Mouse (Mus musculus) forebrain, embryonic 12.5 days (tissue): ENCODE results near the gene Flna. TPM values are rescaled to one million over a fixed set of nuclear protein-coding genes. Genes with fewer than 3 reads are reported as not detected.
A peak's percentile ranks its signal among the peaks of the same experiment; 100 is the strongest.

Experiments used
- ATAC-seq: fragments of 200-750 bp; cut with Nextera tagmentation; 2 replicates; pipeline ENCODE4 v1.8.0; 2017; ENCODE audit warnings: moderate TSS enrichment; ENCODE audit not compliant: low FRiP score
- H3K27ac ChIP-seq: fragments of 300-500 bp; sonication (generic); 2 replicates; pipeline ENCODE4 v1.5.1; 2016; ENCODE audit warnings: mild to moderate bottlenecking
- H3K27me3 ChIP-seq: fragments of 300-500 bp; sonication (generic); 2 replicates; pipeline ENCODE4 v1.6.1; 2016; ENCODE audit warnings: mild to moderate bottlenecking
- H3K36me3 ChIP-seq: fragments of 300-500 bp; sonication (generic); replicated peaks from 2 replicates; pipeline ENCODE4 v1.6.1; 2016; ENCODE audit warnings: mild to moderate bottlenecking
- H3K4me1 ChIP-seq: fragments of 300-500 bp; sonication (generic); 2 replicates; pipeline ENCODE4 v1.6.1; 2016
- H3K4me2 ChIP-seq: fragments of 300-500 bp; sonication (generic); 2 replicates; pipeline ENCODE4 v1.6.1; 2016; ENCODE audit warnings: mild to moderate bottlenecking, moderate library complexity
- H3K4me3 ChIP-seq: fragments of 300-500 bp; sonication (generic); replicated peaks from 2 replicates; pipeline ENCODE4 v1.5.1; 2016; ENCODE audit warnings: mild to moderate bottlenecking
- H3K9ac ChIP-seq: fragments of 300-500 bp; sonication (generic); 2 replicates; pipeline ENCODE4 v1.6.1; 2016; ENCODE audit warnings: mild to moderate bottlenecking
- H3K9me3 ChIP-seq: fragments of 300-500 bp; sonication (generic); 2 replicates; pipeline ENCODE4 v1.6.1; 2016
- WGBS: fragments of 180-500 bp; shearing (Covaris S2); methylation state at CpG from one replicate; pipeline ENCODE4 v1.1.7; 2016; 5-methylcytosine and 5-hydroxymethylcytosine counted together
- polyA plus RNA-seq: library from polyadenylated mRNA; unstranded; fragments of >200 nt; fragmentation: Nextera tagmentation; extraction: Ambion mirVana; gene quantifications from 2 replicates; pipeline ENCODE4 v1.2.1, GENCODE M21; 2016

The Flna gene
- polyA plus RNA-seq, 1 experiment from 2014 or later: 198 TPM

DNA sequence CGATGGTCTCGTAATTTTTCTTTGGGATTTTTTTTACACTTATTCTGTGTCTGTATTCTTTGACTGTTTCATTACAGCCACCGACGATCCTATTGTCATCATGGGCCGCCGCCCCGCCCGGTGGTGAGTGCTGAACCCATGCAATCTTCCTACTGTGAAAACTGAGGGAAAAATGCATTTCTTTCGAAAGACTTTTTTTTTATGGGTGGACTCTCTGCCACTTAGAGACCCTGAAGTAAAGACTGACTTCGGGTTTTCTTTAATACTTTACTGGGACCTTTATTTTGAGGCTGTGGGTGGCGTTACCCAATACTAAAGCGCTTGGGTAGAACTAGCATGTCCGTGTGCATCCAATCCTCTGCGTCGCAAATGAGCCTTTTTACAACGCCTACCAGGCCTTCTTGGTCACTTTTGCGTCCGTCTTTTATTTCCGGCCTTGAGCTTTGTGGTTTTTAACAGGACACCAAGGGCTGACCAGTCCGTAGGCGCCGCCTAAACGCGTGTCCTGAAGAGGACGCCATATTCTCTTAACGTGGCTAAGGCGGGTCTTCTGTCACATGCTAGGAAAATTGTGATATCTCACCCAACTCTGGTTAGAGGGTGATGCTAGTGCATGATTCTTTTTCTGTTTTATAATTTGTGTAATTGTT is 21.4 kb upstream of the Flna start:
- H3K36me3 ChIP-seq: peaks cover 5% of the 10 kb centered on the region
- peak overlapping the region; percentile 61 for H3K27ac ChIP-seq
- H3K9me3 ChIP-seq: no peaks in the 10 kb centered on the region
- peak; percentile 0; the same call in 1 of the 2 replicates for ATAC-seq
- H3K27me3 ChIP-seq: no peaks in the 10 kb centered on the region
- peaks cover 5% of the 10 kb centered on the region; the same call in 1 of the 2 replicates for H3K4me1 ChIP-seq
- H3K4me2 ChIP-seq: peak overlapping the region; percentile 57
- WGBS: 17% methylated on average over 27 of the region's 27 CpGs
- peak overlapping the region; percentile 57 for H3K4me3 ChIP-seq
- H3K9ac ChIP-seq: peak overlapping the region; percentile 73

DNA sequence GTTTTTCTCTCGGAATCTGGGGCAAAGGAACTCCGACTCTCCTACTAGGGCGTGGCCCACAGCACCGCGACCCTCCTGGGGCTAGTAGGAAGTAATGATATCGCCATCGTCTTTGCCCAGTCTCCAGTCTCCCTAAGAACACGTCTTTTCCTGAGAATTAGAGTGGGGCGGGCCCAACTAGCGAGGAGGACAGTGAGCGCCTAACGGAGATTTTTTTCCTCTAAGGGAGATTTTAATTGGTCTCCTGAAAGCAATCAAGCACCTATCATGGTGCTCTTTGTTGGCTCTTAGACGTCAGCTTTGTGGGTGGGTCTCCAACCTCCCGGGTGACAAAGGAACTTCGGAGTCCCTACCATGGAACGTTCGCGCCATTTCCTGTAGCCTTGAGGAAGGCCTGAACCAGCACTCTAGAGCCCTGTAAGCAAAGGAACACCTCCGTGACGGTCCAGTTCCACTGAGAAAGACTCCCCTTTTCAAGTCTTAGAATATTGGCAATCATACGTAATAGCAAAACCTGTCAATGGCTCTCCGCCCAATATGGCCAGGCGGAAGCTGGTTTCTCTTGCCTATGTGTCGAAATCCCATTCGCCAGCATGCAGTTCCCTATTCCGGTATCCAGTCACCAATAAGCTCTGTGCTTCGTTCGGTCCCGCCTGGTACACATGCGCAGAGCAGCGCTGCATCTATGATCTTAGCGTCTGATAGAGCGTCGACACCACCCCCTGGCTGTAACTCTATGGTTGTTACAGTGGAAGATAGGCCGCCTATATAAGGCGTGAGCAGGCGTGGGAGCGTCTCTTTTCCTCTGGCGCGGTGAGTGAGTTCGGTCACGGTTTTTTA is 20.7 kb upstream of the Flna start, which contains the start of gene Rpl10:
Gene Rpl10, plus strand, starts transcription at position 751 of the 840 bp plus-strand sequence.
- no peaks in the 10 kb centered on the region for H3K9me3 ChIP-seq
- H3K27me3 ChIP-seq: no peaks in the 10 kb centered on the region
- H3K4me3 ChIP-seq: peak within 1 kb of the TSS; percentile 57
- H3K36me3 ChIP-seq: peaks cover 5% of the 10 kb centered on the region
- peak within 1 kb of the TSS; percentile 57 for H3K4me2 ChIP-seq
- peaks cover 5% of the 10 kb centered on the region; the same call in 1 of the 2 replicates for H3K4me1 ChIP-seq
- 19% methylated on average over 42 of the region's 42 CpGs for WGBS
- ATAC-seq: peak; percentile 96
- H3K9ac ChIP-seq: peak within 1 kb of the TSS; percentile 73
- peak within 1 kb of the TSS; percentile 94 for H3K27ac ChIP-seq

DNA sequence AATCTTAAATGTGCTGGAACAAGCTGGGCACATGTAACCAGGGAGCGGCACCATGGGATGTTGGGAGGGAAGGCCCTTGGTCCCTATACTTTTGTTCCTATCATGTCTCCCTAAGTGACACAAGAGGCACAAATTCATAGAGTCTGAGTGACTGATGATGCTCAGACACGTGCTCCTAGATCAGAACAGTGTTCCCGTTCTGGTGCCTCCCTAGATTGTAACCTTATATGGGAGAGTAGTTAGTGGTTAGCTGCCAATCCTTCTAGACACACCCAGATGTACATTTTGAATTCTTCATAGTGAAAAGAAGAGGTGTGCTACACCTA is 20.1 kb upstream of the Flna start:
- WGBS: 29% methylated on average over 3 of the region's 3 CpGs
- Histone ChIP-seq H3K4me1 (peaks cover 5% of the 10 kb centered on the region; the same call in 1 of the 2 replicates), H3K27me3 (no peaks in the 10 kb centered on the region), H3K27ac (peak overlapping the region; percentile 94), H3K9me3 (no peaks in the 10 kb centered on the region), H3K36me3 (peaks cover 5% of the 10 kb centered on the region), H3K4me3 (peak overlapping the region; percentile 57), H3K9ac (peak overlapping the region; percentile 44), H3K4me2 (peak overlapping the region; percentile 50)
- ATAC-seq: peak; percentile 45; the same call in 1 of the 2 replicates

DNA sequence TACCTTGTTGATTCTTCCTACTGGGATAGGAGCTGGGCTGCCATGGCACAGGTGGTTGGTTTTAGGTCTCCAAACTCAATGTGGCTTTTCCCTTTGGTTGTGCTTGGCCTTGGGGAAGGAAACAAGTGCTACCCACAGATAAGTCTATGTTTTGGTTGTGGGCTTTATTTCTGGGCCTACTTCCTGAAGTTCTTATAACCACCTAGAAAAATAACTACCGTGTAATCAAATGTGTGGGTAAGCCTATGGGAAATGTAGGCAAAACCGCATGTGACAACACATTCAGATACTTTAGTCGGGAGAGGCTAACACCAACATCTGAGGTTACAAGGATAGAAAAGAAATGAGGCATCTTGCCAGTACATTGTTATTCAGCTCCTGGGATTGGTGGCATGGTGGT is 8.1 kb upstream of the Flna start:
- H3K4me3 ChIP-seq: no peak overlapping the region
- H3K27ac ChIP-seq: no peak overlapping the region
- H3K36me3 ChIP-seq: peaks cover 17% of the 10 kb centered on the region
- H3K9me3 ChIP-seq: no peaks in the 10 kb centered on the region
- H3K4me1 ChIP-seq: no peaks in the 10 kb centered on the region; the same call in 1 of the 2 replicates
- no peak for ATAC-seq
- no peaks in the 10 kb centered on the region for H3K27me3 ChIP-seq
- H3K4me2 ChIP-seq: no peak overlapping the region
- no peak overlapping the region for H3K9ac ChIP-seq
- WGBS: 95% methylated on average over 3 of the region's 3 CpGs

DNA sequence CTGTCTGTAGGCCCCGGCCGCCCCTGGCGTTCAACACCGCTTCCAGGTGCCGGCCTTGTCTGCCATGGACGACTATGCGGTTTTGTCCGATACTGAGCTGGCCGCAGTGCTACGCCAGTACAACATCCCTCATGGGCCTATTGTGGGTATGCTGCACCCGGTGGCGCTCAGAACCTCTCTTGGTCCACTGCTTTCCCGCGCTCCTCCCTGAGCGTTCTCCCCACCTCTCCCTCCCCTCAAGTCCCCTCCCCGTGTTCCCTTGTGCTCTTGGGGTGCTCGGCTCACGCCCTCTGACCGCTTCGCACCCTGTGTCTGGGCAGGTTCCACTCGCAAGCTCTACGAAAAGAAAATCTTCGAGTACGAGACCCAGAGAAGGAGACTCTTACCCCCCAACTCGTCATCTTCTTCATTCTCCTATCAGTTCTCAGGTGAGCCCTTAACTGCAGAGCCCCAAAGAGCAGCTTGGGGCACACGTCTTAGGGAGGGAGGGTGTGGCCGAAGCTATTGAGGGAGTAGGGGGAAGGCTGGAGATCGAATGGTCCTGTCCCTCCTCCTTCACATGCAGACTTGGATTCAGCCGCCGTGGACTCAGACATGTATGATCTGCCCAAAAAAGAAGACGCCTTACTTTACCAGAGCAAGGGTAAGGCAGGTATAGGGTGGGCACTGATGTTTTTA is 5.4 kb upstream of the Flna start:
- peak overlapping the region; percentile 90 for H3K27ac ChIP-seq
- peak overlapping the region; percentile 57 for H3K4me3 ChIP-seq
- H3K27me3 ChIP-seq: no peaks in the 10 kb centered on the region
- peak overlapping the region; percentile 64 for H3K4me2 ChIP-seq
- H3K9ac ChIP-seq: peak overlapping the region; percentile 72
- peaks cover 17% of the 10 kb centered on the region for H3K36me3 ChIP-seq
- 20% methylated on average over 23 of the region's 31 CpGs for WGBS
- H3K4me1 ChIP-seq: no peaks in the 10 kb centered on the region; the same call in 1 of the 2 replicates
- no peaks in the 10 kb centered on the region for H3K9me3 ChIP-seq
- ATAC-seq: no peak; the same call in 1 of the 2 replicates

DNA sequence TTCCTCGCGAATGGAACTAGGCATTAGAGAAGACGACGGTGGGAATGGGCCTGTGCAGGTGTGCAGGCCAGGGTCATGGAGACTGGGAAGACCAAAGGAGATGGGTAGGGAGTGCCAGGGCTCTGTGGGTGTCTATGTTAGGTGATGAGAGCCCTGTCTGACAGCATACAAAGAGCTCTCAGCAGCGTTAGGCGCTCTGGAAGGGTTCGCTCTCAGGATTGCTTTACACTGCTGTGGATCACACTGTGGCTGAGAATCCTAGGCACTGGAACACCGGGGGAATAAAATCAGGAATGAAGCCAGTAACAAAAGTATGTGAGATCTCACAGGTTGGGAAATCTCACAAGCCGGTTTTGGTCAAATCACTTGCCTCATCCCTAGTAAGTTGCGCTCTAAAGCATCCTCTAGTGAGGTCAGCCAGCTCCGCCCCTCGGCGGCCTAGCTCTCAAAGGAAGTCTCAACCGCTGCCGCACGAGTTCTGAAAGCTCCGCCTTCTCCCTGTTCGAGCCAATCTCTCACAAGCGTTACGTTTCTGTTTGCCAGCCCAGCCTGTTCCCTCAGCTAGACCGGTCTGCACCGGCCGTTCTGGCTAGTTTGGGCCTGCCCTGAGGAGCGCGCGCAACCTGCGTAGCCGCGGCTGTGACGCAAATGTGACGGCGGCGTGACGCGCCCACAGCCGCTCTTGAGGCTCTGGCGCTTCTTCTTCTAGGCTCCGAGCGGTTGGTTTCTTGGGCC is 4.7 kb upstream of the Flna start, which contains the start of gene Emd:
Gene Emd, plus strand, starts transcription at position 535 of the 735 bp plus-strand sequence.
- peak within 1 kb of the TSS; percentile 72 for H3K9ac ChIP-seq
- peaks cover 2% of the 10 kb centered on the region; the same call in 1 of the 2 replicates for H3K4me1 ChIP-seq
- H3K27me3 ChIP-seq: no peaks in the 10 kb centered on the region
- H3K4me2 ChIP-seq: peak within 1 kb of the TSS; percentile 64
- peak within 1 kb of the TSS; percentile 57 for H3K4me3 ChIP-seq
- H3K27ac ChIP-seq: peak within 1 kb of the TSS; percentile 90
- no peaks in the 10 kb centered on the region for H3K9me3 ChIP-seq
- H3K36me3 ChIP-seq: peaks cover 17% of the 10 kb centered on the region
- peak; percentile 97 for ATAC-seq
- 27% methylated on average over 39 of the region's 39 CpGs for WGBS

DNA sequence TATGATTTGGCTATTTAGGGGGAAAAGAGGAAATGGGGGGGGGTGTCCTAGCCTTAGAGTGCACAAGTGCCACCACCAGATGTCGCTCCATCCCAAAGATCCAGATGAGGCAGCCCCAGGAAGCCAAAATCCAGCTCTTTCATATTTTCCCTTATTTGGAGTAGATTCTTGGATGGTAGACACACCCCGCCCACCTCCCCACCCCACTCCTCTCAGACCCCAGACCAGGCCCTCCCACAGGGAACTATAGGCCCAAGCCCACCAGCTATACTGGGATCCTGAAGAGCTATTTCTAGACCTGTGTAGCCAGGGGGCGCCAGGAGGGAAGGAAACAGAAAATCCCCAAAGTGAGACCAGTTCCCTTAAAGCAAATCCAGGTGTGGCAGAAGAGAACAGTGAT is 969 bp downstream of the Flna start:
- H3K27ac ChIP-seq: no peak overlapping the region
- H3K4me3 ChIP-seq: no peak overlapping the region
- no peak for ATAC-seq
- peaks cover 14% of the 10 kb centered on the region for H3K4me1 ChIP-seq
- no peaks in the 10 kb centered on the region for H3K27me3 ChIP-seq
- no peaks in the 10 kb centered on the region for H3K9me3 ChIP-seq
- H3K9ac ChIP-seq: no peak overlapping the region
- H3K36me3 ChIP-seq: peaks cover under 1% of the 10 kb centered on the region; the same call in 1 of the 2 replicates
- H3K4me2 ChIP-seq: no peak overlapping the region
- 13% methylated on average over 3 of the region's 3 CpGs for WGBS

DNA sequence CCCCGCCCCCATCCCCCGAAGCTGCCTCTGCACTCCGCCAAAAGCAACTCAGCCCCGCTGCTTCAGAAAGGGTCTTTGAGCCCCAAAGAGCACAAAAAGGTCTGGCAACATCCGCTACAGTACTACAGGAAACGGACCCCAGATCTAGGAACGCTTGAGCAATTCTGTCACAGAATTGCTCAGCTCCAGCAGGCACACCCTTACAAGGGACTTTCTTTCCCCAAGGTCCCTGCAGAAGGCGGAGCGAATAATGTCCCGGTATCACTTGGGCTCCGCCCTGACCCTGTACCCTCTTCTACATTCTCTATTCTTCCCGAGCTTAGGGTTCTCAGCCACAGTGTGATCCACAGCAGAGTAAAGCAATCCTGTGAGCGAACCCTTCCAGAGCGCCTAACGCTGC is 2.9 kb downstream of the Flna start:
- peak overlapping the region; percentile 44; the same call in 1 of the 2 replicates for H3K9ac ChIP-seq
- peaks cover 16% of the 10 kb centered on the region for H3K36me3 ChIP-seq
- H3K4me2 ChIP-seq: peak overlapping the region; percentile 51
- no peak; the same call in none of the 2 replicates for ATAC-seq
- WGBS: 16% methylated on average over 13 of the region's 15 CpGs
- H3K4me3 ChIP-seq: peak overlapping the region; percentile 56
- H3K27me3 ChIP-seq: no peaks in the 10 kb centered on the region
- peak overlapping the region; percentile 65 for H3K27ac ChIP-seq
- no peaks in the 10 kb centered on the region for H3K9me3 ChIP-seq
- H3K4me1 ChIP-seq: peaks cover 18% of the 10 kb centered on the region

DNA sequence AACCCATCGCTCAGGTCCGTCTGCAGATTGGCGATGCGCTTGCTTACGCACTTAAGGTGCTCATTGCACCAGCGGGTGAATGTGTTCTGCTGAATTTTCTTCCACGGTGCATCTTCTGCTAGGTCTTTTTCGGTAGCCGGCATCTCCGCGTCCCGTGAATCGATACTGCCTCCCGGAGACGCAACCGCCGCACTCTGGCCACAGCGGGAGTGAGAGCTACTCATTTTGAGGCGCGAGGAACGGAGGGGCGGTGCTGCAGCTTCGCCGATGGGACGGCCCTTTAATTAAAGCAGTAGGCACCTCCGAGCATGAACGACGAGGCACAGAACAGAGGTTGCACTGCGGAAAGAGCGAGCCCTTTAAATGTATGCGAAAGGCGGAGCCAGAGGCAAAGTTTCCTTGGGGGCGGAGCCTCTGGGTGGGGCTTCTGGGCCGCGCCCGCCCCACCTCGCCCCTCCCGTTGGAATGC is 3.4 kb downstream of the Flna start:
- Histone ChIP-seq H3K4me3 (peak overlapping the region; percentile 56), H3K4me2 (peak overlapping the region; percentile 65), H3K36me3 (peaks cover 21% of the 10 kb centered on the region), H3K4me1 (peaks cover 18% of the 10 kb centered on the region), H3K27me3 (no peaks in the 10 kb centered on the region), H3K27ac (peak overlapping the region; percentile 89), H3K9me3 (no peaks in the 10 kb centered on the region), H3K9ac (peak overlapping the region; percentile 68)
- WGBS: 19% methylated on average over 36 of the region's 38 CpGs
- peak; percentile 91 for ATAC-seq

DNA sequence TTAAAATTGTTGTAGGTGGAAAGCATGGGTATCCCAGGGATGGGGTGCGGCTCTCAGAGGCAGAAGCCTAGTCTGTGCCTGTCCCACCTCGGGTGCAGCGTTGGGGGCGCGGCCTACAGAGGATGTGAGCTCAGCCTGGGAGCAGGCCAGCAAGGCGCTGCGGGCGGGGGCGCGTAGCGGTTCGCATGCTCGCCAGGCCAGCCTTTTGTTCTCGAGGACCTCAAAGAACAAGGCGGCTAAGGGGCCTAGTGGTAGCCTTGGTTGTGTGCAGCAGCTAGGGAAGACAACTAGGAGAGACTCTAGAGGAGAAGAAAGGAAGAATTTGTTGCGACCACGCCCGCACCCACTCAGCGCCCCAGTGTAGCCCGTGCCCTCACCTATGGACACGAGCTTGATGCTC is 3.9 kb downstream of the Flna start:
- peak overlapping the region; percentile 89 for H3K27ac ChIP-seq
- peaks cover 18% of the 10 kb centered on the region for H3K4me1 ChIP-seq
- ATAC-seq: peak; percentile 61
- peak overlapping the region; percentile 68 for H3K9ac ChIP-seq
- H3K4me3 ChIP-seq: peak overlapping the region; percentile 56
- peak overlapping the region; percentile 65 for H3K4me2 ChIP-seq
- WGBS: 14% methylated on average over 21 of the region's 21 CpGs
- no peaks in the 10 kb centered on the region for H3K9me3 ChIP-seq
- no peaks in the 10 kb centered on the region for H3K27me3 ChIP-seq
- H3K36me3 ChIP-seq: peaks cover 26% of the 10 kb centered on the region

DNA sequence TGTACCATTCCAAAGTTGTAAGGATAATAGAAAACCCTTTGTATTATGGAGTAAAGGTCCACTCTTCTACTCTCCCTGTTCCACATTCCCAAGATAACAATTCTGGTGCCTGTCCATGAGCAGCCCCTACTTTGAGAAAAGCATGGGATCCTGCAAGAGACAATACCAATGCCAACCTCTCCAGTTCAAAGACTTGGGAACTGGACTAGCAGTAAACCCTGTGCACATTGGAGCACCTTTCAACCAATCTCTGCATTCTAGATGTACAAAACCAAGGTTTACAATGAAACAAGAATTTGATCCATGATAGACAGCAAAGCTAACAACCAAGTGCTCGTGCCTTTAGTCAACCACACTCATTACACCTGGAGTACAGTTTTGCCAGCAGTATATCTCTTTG is 4.5 kb downstream of the Flna start:
- Histone ChIP-seq H3K9me3 (no peaks in the 10 kb centered on the region), H3K4me1 (peaks cover 18% of the 10 kb centered on the region), H3K27ac (peak overlapping the region; percentile 89), H3K4me2 (peak overlapping the region; percentile 65), H3K36me3 (peaks cover 32% of the 10 kb centered on the region), H3K4me3 (peak overlapping the region; percentile 56), H3K27me3 (no peaks in the 10 kb centered on the region), H3K9ac (peak overlapping the region; percentile 68)
- ATAC-seq: no peak
- 26% methylated on average over 1 of the region's 1 CpGs for WGBS
